Mouse (Mus musculus): ENCODE measurements around the gene Creb3l1.

The Creb3l1 gene

GRCm38 (mm10) chr2:91944170-91944950 lies 79.9 kb downstream of the Creb3l1 start:
- peak; percentile 87 for DNase-seq (ENCODE audit: low spot score in 2 of 2)

GRCm38 (mm10) chr2:91942356-91942755 lies 81.9 kb downstream of the Creb3l1 start:
- no peak for DNase-seq (ENCODE audit: low spot score in 2 of 2)

- DNase-seq (ENCODE audit: low spot score in 2 of 2) = no peak
Observed at GRCm38 (mm10) chr2:91939303-91939935, 84.9 kb downstream of the Creb3l1 start.

- no peak for DNase-seq (ENCODE audit: low spot score in 2 of 2)
Observed at GRCm38 (mm10) chr2:91936154-91936553, 88.1 kb downstream of the Creb3l1 start.

- no peak for DNase-seq (ENCODE audit: low spot score in 2 of 2)
Observed at GRCm38 (mm10) chr2:91934826-91935525, 89.3 kb downstream of the Creb3l1 start.

GRCm38 (mm10) chr2:91934016-91934415 lies 90.3 kb downstream of the Creb3l1 start:
- DNase-seq (ENCODE audit: low spot score in 2 of 2) = no peak

GRCm38 (mm10) chr2:91933471-91933870 lies 90.8 kb downstream of the Creb3l1 start:
- no peak for DNase-seq (ENCODE audit: low spot score in 2 of 2)

GRCm38 (mm10) chr2:91932737-91933350 lies 91.5 kb downstream of the Creb3l1 start:
- DNase-seq (ENCODE audit: low spot score in 2 of 2) = no peak

Data from cerebellum, postnatal 4 days (tissue).